Mouse (Mus musculus) kidney, adult 11 months (tissue): ENCODE data around the gene Prkab1.
A peak's percentile ranks its signal among the peaks of the same experiment; 100 is the strongest.

ENCODE experiments used
- DNase-seq: peaks from one replicate; pipeline ENCODE4 v3.0.0; 2022

Prkab1 gene

DNA sequence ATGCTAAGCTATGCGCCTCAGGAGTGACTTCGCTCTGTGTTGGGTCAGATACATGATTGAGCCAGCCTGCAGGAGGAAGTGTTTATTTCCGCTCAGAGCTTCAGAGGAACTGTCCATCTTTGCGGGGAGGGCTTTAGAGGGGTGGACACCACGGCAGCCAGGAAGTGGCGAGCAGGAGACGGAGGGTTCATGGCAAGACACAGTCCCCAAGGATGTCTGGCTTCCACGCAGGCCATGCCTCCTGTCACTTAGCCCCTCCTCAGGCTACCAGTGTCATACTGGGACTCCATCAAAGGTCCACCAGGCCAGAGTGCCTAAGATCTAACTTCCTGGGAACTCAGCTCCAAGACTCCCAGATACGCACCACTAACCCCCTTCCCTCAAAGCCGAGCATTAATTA lies 46.6 kb downstream of the Prkab1 start:
- DNase-seq = peak; percentile 68

DNA sequence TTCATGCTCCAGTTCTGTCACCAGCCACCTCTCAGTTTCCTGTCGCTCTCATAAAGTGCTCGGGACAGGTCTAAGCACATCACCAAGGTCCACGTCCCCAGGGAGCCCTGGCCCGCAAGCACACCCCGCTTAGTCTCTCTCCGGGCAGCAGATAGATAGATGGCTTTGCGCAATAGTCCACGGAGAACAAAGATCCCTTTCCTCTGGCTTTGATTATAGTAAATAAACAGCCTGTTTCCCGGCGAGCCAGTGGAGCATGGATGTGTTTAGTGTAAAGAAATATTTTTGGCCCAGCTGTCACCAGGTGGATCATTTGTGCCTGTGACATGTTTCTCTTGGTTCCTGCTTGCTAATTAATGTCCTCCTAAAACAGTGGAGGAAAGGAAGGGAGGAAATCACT lies 47.0 kb downstream of the Prkab1 start:
- no peak for DNase-seq

DNA sequence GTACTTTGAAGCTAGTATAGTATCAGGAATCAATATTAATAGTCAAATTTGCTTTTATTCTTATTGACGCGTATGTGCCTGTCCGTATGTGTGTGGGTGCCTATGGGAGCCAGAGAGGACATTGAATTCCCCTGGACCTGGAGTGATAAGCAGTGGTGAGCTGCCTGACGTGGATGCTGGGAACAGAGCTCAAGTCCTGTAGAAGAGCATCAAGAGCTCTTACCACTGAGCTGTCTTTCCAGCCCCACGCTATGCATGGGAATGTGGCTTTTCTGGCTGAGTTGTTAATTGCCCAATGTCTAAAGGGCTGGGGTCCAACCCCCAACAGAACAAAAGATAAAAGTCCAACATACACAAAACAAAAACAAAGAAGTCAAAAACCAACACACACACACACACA lies 47.9 kb downstream of the Prkab1 start:
- no peak for DNase-seq

DNA sequence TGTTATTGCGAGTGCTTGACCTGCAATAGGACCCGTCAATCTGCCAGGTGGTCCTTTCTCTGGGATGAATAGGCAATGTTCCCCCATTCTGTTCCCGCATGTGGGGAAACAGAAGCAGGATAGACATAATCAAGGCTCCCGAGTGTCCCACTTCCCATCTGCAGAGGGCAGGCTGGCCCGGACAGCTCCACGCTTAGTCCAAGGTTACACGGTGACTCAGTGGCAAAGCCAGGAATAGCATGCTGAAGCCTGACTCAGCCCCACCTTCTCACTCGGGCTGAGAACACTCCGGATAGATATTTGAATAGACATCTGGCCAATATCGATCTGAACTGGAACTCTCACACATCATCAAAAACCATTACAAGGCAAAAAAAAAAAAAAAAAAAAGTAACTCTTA lies 48.6 kb downstream of the Prkab1 start:
- DNase-seq = no peak

DNA sequence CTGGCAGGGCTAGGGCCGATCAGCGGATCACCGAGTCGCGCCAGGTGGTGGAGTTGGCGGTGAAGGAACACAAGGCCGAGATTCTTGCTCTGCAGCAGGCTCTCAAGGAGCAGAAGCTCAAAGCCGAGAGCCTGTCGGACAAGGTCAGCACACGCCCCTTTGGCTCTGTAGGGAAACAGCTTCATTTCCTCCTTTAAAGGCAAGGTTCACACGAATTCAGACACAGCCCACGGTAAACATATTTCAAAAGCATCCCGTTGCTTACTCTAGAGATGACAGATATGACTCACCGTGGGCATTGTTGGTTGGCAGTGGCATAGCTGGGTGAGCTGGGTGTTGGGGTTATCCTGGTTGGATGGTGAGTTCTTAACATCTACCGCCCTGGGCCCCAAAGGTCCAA lies 53.1 kb downstream of the Prkab1 start:
- DNase-seq = no peak
